Mouse (Mus musculus) testis, adult 2 months (tissue): ENCODE results near the gene Tap1.

ENCODE experiments used
- CTCF ChIP-seq: fragments of 200-500 bp; IDR thresholded peaks from 2 replicates; pipeline ENCODE4 v1.5.1; 2012; ENCODE audit warnings: low read depth, mild to moderate bottlenecking, inconsistent platforms, low read length, moderate library complexity; ENCODE audit not compliant: control insufficient read depth, insufficient read depth, insufficient replicate concordance
- POLR2A ChIP-seq: fragments of 200-500 bp; IDR thresholded peaks from 2 replicates; pipeline ENCODE4 v1.6.1; 2012; ENCODE audit warnings: low read depth, mild to moderate bottlenecking, inconsistent platforms, low read length, moderate library complexity; ENCODE audit not compliant: control insufficient read depth

GRCm38 (mm10) chr17:34174075-34174474 lies 13.3 kb upstream of the Tap1 start:
- TF ChIP-seq CTCF (no peak), POLR2A (no peak)
